Mouse (Mus musculus) intestine, embryonic 14.5 days (tissue): ENCODE data around the gene Sema4c. TPM values are rescaled to one million over a fixed set of nuclear protein-coding genes. Genes with fewer than 3 reads are reported as not detected.

ENCODE experiments used
- ATAC-seq: fragments of 200-750 bp; cut with Nextera tagmentation; replicated peaks from 2 replicates; pipeline ENCODE4 v1.8.0; 2017; ENCODE audit warnings: low read depth, moderate number of reproducible peaks, moderate TSS enrichment, moderate library complexity; ENCODE audit not compliant: low FRiP score, low TSS enrichment
- DNase-seq: peaks from one replicate; pipeline ENCODE4 v3.0.0-alpha.2; 2018; ENCODE audit warnings: low spot score
- H3K27ac ChIP-seq: fragments of 300-500 bp; sonication (generic); 2 replicates; pipeline ENCODE4 v1.5.1; 2014; ENCODE audit warnings: low read depth, mild to moderate bottlenecking, control low read depth
- H3K27me3 ChIP-seq: fragments of 300-500 bp; sonication (generic); replicated peaks from 2 replicates; pipeline ENCODE4 v1.6.1; 2014; ENCODE audit warnings: low read length, control low read depth; ENCODE audit not compliant: control insufficient read depth, insufficient read depth
- H3K36me3 ChIP-seq: fragments of 300-500 bp; sonication (generic); 2 replicates; pipeline ENCODE4 v1.6.1; 2014; ENCODE audit warnings: low read length, control low read depth; ENCODE audit not compliant: control insufficient read depth, insufficient read depth
- H3K4me1 ChIP-seq: fragments of 300-500 bp; sonication (generic); replicated peaks from 2 replicates; pipeline ENCODE4 v1.6.1; 2014; ENCODE audit warnings: low read length, control low read depth, mixed read lengths; ENCODE audit not compliant: control insufficient read depth, insufficient read depth
- H3K4me2 ChIP-seq: fragments of 300-500 bp; sonication (generic); 2 replicates; pipeline ENCODE4 v1.6.1; 2014; ENCODE audit warnings: low read length
- H3K4me3 ChIP-seq: fragments of 300-500 bp; sonication (generic); 2 replicates; pipeline ENCODE4 v1.5.1; 2014; ENCODE audit warnings: low read depth, low read length, control low read depth, mixed read lengths
- H3K9ac ChIP-seq: fragments of 300-500 bp; sonication (generic); 2 replicates; pipeline ENCODE4 v1.6.1; 2014; ENCODE audit warnings: mild to moderate bottlenecking, low read length
- H3K9me3 ChIP-seq: fragments of 300-500 bp; sonication (generic); 2 replicates; pipeline ENCODE4 v1.6.1; 2016; ENCODE audit warnings: low read length, control low read depth; ENCODE audit not compliant: control insufficient read depth
- WGBS: fragments of 180-500 bp; shearing (Covaris S2); extraction: QIAGEN DNeasy Blood & Tissue Kit; methylation state at CpG from one replicate; pipeline ENCODE4 v1.1.7; 2014; 5-methylcytosine and 5-hydroxymethylcytosine counted together
- polyA plus RNA-seq: library from polyadenylated mRNA; unstranded; fragments of >200 nt; fragmentation: Nextera tagmentation; extraction: Ambion mirVana; gene quantifications from 2 replicates; pipeline ENCODE4 v1.2.1, GENCODE M21; 2014

Gene Sema4c
- polyA plus RNA-seq, 1 experiment from 2014 or later: 2.8 TPM

GRCm38 (mm10) chr1:36530485-36530884 lies 27.7 kb downstream of the Sema4c start:
- H3K9me3 ChIP-seq: no peaks in the 10 kb centered on the region
- ATAC-seq (no peak), DNase-seq (no peak)
- H3K27ac ChIP-seq: no peak overlapping the region
- H3K4me2 ChIP-seq: no peak overlapping the region
- H3K4me1 ChIP-seq: no peaks in the 10 kb centered on the region
- H3K4me3 ChIP-seq: no peak overlapping the region
- no peak overlapping the region for H3K9ac ChIP-seq
- H3K36me3 ChIP-seq: peaks cover 24% of the 10 kb centered on the region
- WGBS: 77% methylated on average over 8 of the region's 8 CpGs
- H3K27me3 ChIP-seq: no peaks in the 10 kb centered on the region

GRCm38 (mm10) chr1:36529875-36530274 lies 28.3 kb downstream of the Sema4c start:
- peaks cover 30% of the 10 kb centered on the region for H3K36me3 ChIP-seq
- ATAC-seq (no peak), DNase-seq (no peak)
- H3K9ac ChIP-seq: no peak overlapping the region
- WGBS: 97% methylated on average over 4 of the region's 4 CpGs
- H3K27me3 ChIP-seq: no peaks in the 10 kb centered on the region
- no peak overlapping the region for H3K27ac ChIP-seq
- H3K4me2 ChIP-seq: no peak overlapping the region
- no peaks in the 10 kb centered on the region for H3K9me3 ChIP-seq
- H3K4me3 ChIP-seq: no peak overlapping the region
- no peaks in the 10 kb centered on the region for H3K4me1 ChIP-seq

- DNase-seq: no peak
- Histone ChIP-seq H3K4me1 (no peaks in the 10 kb centered on the region), H3K4me3 (no peak overlapping the region), H3K9ac (no peak overlapping the region), H3K27ac (no peak overlapping the region), H3K27me3 (no peaks in the 10 kb centered on the region), H3K9me3 (no peaks in the 10 kb centered on the region), H3K36me3 (peaks cover 34% of the 10 kb centered on the region), H3K4me2 (no peak overlapping the region)
- WGBS: 93% methylated on average over 4 of the region's 4 CpGs
- no peak for ATAC-seq
Measured at GRCm38 (mm10) chr1:36529274-36529673, 28.9 kb downstream of the Sema4c start.

- Histone ChIP-seq H3K4me1 (peaks cover 2% of the 10 kb centered on the region; the same call in 1 of the 2 replicates), H3K36me3 (peaks cover 38% of the 10 kb centered on the region), H3K4me2 (no peak overlapping the region), H3K27ac (no peak overlapping the region), H3K9me3 (no peaks in the 10 kb centered on the region), H3K27me3 (no peaks in the 10 kb centered on the region), H3K4me3 (no peak overlapping the region), H3K9ac (no peak overlapping the region)
- DNase-seq: no peak
- ATAC-seq: no peak
- 28% methylated on average over 1 of the region's 1 CpGs for WGBS
Measured at GRCm38 (mm10) chr1:36528351-36528750, 29.8 kb downstream of the Sema4c start.

GRCm38 (mm10) chr1:36526903-36527302 lies 31.2 kb downstream of the Sema4c start:
- Histone ChIP-seq H3K27ac (no peak overlapping the region), H3K4me1 (peaks cover 10% of the 10 kb centered on the region; the same call in 1 of the 2 replicates), H3K4me3 (no peak overlapping the region), H3K36me3 (peaks cover 50% of the 10 kb centered on the region), H3K9ac (no peak overlapping the region), H3K4me2 (no peak overlapping the region), H3K27me3 (no peaks in the 10 kb centered on the region), H3K9me3 (no peaks in the 10 kb centered on the region)
- whole genome bisulfite sequencing: 94% methylated on average over 10 of the region's 10 CpGs
- DNase-seq (no peak), ATAC-seq (no peak)

GRCm38 (mm10) chr1:36525774-36526173 lies 32.4 kb downstream of the Sema4c start:
- DNase-seq: no peak
- no peak for ATAC-seq
- Histone ChIP-seq H3K9ac (no peak overlapping the region), H3K9me3 (no peaks in the 10 kb centered on the region), H3K4me2 (no peak overlapping the region), H3K4me1 (peaks cover 10% of the 10 kb centered on the region; the same call in 1 of the 2 replicates), H3K27ac (no peak overlapping the region), H3K4me3 (no peak overlapping the region), H3K36me3 (peaks cover 56% of the 10 kb centered on the region), H3K27me3 (no peaks in the 10 kb centered on the region)
- WGBS: 89% methylated on average over 12 of the region's 12 CpGs

- 33% methylated on average over 5 of the region's 5 CpGs for WGBS
- Histone ChIP-seq H3K4me1 (peaks cover 10% of the 10 kb centered on the region; the same call in 1 of the 2 replicates), H3K36me3 (peaks cover 73% of the 10 kb centered on the region), H3K27me3 (no peaks in the 10 kb centered on the region), H3K27ac (no peak overlapping the region; the same call in 1 of the 2 replicates), H3K9ac (no peak overlapping the region), H3K4me2 (no peak overlapping the region), H3K9me3 (no peaks in the 10 kb centered on the region), H3K4me3 (no peak overlapping the region)
- peak; percentile 34 for ATAC-seq
- no peak for DNase-seq
Measured at GRCm38 (mm10) chr1:36524058-36524457, 34.1 kb downstream of the Sema4c start.

- H3K4me3 ChIP-seq: no peak overlapping the region
- peak; percentile 58 for ATAC-seq
- no peak overlapping the region for H3K9ac ChIP-seq
- H3K9me3 ChIP-seq: no peaks in the 10 kb centered on the region
- H3K27ac ChIP-seq: no peak overlapping the region; the same call in 1 of the 2 replicates
- peaks cover 10% of the 10 kb centered on the region; the same call in 1 of the 2 replicates for H3K4me1 ChIP-seq
- H3K36me3 ChIP-seq: peaks cover 79% of the 10 kb centered on the region
- no peak for DNase-seq
- H3K27me3 ChIP-seq: no peaks in the 10 kb centered on the region
- WGBS: 50% methylated on average over 9 of the region's 9 CpGs
- H3K4me2 ChIP-seq: no peak overlapping the region
Measured at GRCm38 (mm10) chr1:36523332-36524013, 34.7 kb downstream of the Sema4c start.

GRCm38 (mm10) chr1:36522210-36522609 lies 35.9 kb downstream of the Sema4c start:
- Histone ChIP-seq H3K4me3 (no peak overlapping the region), H3K27me3 (no peaks in the 10 kb centered on the region), H3K9ac (no peak overlapping the region), H3K27ac (no peak overlapping the region), H3K9me3 (no peaks in the 10 kb centered on the region), H3K4me2 (no peak overlapping the region), H3K4me1 (peaks cover 10% of the 10 kb centered on the region; the same call in 1 of the 2 replicates), H3K36me3 (peaks cover 78% of the 10 kb centered on the region)
- 89% methylated on average over 7 of the region's 7 CpGs for WGBS
- DNase-seq (no peak), ATAC-seq (no peak)
